Mouse (Mus musculus) testis, postnatal 14 days (tissue): ENCODE results near the gene Zfp383.
"Not testable (repeated sequence)": the region's sequence is repeated elsewhere in the genome, so short reads cannot be mapped to it uniquely, and the experiment has no call there.

Experiments used
- DNase-seq: peaks from one replicate; pipeline ENCODE4 v3.0.0; 2021; ENCODE audit warnings: low spot score

Gene Zfp383

GRCm38 (mm10) chr7:29941027-29941426 is 33.0 kb downstream of the Zfp383 start:
- no peak for DNase-seq

GRCm38 (mm10) chr7:29942740-29943139 is 34.7 kb downstream of the Zfp383 start:
- DNase-seq, result no peak

DNA sequence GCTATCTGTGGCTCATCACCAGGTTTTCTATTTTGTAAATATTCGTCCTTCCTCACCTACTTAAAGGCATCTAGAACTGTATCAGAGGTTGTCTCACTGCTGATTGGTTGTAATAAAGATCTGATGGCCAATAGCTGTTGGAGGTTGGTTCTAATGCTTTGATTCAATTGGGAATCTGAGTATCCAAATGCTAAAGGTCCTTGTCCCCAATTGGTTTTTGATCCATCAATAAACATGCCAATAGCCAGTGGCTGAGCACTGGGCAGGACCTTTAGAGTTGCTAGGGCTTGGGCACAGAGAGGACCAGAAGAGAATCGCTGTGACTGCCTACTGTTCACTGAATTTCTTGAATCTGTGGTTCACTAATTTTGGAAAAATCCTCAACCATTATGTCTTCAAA is 35.7 kb downstream of the Zfp383 start:
- DNase-seq, result no peak

DNA sequence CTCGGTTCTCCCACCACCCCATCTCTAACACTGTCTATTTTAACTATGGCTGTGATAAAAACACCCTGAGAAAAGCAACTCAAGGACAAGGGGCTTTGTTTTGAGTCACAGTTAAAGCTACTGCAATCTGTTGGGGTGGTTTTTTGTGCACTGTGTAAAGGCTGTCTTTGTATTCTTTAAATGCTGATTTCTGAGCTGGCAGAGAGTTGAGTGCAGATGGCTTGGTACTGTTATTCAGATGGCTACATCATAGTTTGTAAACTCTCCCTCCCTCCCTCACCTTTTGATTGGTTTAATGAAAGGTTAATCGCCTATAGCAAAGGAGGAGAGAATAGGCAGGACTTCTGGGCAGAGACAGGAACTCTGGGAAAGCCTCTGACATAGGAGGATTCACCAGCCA is 36.2 kb downstream of the Zfp383 start:
- DNase-seq, result no peak

DNA sequence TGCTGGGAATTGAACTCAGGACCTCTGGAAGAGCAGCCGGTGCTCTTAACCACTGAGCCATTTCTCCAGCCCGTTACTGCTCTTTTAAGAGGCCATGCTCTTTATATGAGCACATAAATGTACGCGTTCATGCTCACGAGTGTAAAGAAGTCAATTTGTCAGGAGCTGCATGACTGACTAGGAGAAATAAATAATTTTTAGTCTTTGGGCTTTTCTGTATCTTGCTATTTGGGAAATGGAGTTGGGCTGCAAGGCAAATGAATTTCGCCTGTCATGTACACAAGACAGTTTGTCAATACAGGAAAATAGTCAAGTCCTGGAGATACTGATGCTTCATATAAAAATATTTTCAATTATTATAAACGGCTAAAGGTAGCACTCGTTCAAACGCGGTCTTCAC is 45.1 kb downstream of the Zfp383 start:
- no peak for DNase-seq

- peak; percentile 78 for DNase-seq
Observed at GRCm38 (mm10) chr7:29953513-29954401, 45.7 kb downstream of the Zfp383 start, which contains the start of gene Zfp74. Zfp74 (minus strand) TSS chr7:29954089.

GRCm38 (mm10) chr7:29954731-29955130 is 46.7 kb downstream of the Zfp383 start:
- no peak for DNase-seq

DNA sequence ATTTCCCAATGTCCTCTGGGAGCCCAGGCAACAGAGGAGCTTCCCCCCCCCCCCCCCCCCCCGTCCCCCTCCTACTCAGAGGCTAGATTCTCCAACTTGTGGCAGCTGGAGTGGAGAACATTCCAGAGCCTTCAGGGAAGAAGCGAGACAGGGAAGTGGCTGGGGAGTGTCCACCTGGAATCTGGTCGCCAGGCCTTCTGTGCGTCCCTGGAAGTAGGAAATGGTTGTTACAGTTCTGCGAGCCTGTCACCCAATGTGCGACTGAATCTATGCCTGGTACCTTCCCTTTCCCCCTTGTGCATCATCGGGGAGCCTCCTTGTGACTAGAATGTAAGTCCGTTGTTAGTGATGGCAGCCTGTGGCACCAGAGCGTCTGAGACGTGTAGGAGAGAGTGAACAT is 48.2 kb downstream of the Zfp383 start:
- DNase-seq, result no peak

GRCm38 (mm10) chr7:29958125-29958724 is 50.2 kb downstream of the Zfp383 start:
- no peak for DNase-seq

GRCm38 (mm10) chr7:29959004-29959403 is 51.0 kb downstream of the Zfp383 start:
- DNase-seq, result no peak

DNA sequence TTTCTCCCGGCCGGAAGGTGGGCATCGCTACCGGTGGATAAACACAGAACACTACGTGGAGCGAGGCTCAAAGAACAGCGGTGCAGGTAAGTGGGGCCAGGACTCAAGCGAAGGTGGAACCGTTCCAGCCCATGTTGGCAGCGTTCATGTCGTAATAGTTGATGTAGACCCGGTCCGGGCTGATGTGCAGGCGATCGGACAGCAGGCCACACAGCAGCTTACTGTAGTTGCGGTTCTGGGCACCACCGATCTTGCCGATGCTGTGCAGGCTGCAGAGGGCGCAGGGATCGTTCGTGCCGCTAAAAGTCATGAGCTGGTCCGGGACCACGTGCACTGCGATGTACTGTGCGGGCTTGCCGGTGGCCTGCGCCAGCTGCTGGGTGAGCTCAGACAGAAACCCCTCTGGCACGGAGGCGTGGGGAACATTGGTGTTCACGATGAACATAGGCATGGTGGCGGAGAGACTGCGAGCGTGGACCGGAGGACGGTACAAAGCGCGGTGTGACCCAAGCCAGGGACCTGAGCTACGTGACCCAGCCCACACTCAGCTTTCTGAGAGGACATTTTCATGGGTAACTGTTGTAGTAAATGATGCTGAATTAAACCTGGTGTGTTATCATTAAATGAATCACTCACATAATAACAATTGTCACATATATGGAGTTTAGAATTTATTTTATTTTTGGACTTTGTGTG is 57.2 kb downstream of the Zfp383 start:
- DNase-seq, result not testable (repeated sequence)
